Mouse (Mus musculus) bone marrow macrophage, adult 2 months (primary cell): ENCODE results near the gene Tfb1m. TPM values are rescaled to one million over a fixed set of nuclear protein-coding genes. Genes with fewer than 3 reads are reported as not detected.
A peak's percentile ranks its signal among the peaks of the same experiment; 100 is the strongest.

Source experiments
- H3K27ac ChIP-seq: 2 replicates; pipeline ENCODE4 v1.5.1; 2012; ENCODE audit warnings: low read depth, low read length; ENCODE audit not compliant: insufficient read depth
- H3K4me1 ChIP-seq: 2 replicates; pipeline ENCODE4 v1.6.1; 2012; ENCODE audit warnings: low read length; ENCODE audit not compliant: control insufficient read depth, insufficient read depth
- H3K4me3 ChIP-seq: 2 replicates; pipeline ENCODE4 v1.5.1; 2012; ENCODE audit warnings: mild to moderate bottlenecking, low read length, moderate library complexity; ENCODE audit not compliant: insufficient read depth
- CTCF ChIP-seq: IDR thresholded peaks from 2 replicates; pipeline ENCODE4 v1.5.1; 2012; ENCODE audit warnings: low read depth, mild to moderate bottlenecking, low read length, moderate library complexity
- POLR2A ChIP-seq: IDR thresholded peaks from 2 replicates; pipeline ENCODE4 v1.6.1; 2012; ENCODE audit warnings: mild to moderate bottlenecking, low read depth, low read length, borderline replicate concordance
- polyA plus RNA-seq: library from polyadenylated mRNA; stranded (reverse); fragments of >200 nt; gene quantifications from 2 replicates; pipeline ENCODE4 v1.2.4, GENCODE M21; 2012; ENCODE audit not compliant: missing spikeins, insufficient read depth, insufficient read length

Gene Tfb1m
- 6.5 and 7.7 TPM in 2 replicates for polyA plus RNA-seq

DNA sequence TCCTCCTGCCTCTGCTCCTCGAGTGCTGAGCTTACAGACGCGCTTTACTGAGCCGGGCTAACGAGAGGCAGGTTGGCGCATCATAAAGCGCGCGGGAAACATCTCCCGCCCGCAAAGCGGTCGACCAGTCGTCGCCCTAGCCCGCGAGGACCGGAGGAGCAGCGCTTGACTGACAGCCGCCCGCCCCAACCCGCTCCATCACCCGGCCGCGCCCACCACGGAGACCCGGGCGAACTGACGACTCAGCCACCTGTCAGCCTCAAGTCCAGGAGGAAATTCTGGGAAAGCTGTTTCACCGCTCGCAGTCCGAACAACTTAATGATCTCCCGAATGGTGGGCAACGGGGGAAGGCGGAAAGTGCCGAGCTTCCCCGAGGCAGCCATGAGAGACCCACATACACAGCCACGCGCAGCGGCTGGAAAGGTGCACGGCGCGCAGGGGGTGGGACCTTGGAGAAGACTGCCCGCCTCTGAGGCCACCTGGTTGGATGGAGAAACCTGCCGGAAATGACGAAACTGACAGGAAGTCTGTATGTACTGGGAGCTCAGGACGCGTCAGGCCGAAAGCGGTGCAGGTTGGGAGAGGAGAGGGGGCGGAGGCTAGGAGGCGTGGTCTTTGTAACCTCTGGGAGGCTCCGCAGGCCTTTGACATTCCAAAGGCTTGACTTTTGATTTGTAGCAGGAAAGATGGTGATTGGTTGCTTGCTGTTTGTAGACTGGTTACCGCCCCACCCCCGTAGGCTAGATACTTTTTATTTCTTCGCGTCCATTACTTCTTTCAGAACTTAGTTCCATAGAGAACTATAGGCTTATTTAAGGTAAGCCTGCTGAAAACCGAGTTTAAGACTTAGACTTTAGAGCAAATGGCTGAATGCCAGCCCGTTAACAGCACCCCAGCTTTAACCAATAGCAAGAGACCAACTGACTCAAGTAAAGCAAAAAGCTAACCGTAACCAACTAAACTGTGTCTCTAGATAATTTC is at the start of gene Tfb1m:
Tfb1m (minus strand) TSS at position 451 of the 981 bp plus-strand sequence.
- no peak for TF ChIP-seq CTCF
- TF ChIP-seq POLR2A, result no peak
- Histone ChIP-seq H3K4me3 (peak within 1 kb of the TSS; percentile 86), H3K27ac (peak within 1 kb of the TSS; percentile 59), H3K4me1 (peaks cover 7% of the 10 kb centered on the region)

DNA sequence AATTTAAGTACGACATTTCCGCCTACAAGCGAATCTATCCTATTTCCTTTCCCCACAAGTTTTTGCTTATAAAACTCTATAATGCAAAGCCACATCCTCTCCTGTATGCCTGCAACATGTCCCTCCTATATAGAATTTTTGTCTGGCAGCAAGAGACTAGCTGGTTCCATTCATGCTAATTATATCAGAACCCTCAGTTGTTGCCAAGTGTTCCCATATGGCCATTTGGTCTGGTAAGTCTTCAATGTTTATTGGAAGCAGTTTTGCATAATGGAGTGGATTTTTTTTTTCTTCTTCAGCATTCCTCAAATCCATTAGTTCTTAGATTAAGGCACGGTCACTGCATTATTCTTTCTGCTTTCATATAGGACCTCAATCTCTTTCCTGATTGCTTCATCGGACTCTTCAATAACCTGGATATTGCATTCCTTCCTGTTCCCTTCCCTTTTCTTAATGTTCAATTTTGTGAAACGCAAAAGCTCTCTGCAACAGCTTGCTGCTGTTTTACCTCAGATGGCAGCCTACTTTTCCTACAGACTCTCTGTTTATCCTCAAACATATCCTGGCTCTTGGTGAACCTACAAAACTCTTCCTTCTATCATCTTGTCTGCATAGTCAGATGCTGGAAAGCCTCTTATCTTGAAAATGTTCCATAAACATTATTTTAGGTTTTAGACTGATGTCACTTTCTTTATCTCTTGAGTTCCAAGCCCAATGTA is 45.5 kb upstream of the Tfb1m start:
- TF ChIP-seq CTCF, result no peak
- no peak for TF ChIP-seq POLR2A

DNA sequence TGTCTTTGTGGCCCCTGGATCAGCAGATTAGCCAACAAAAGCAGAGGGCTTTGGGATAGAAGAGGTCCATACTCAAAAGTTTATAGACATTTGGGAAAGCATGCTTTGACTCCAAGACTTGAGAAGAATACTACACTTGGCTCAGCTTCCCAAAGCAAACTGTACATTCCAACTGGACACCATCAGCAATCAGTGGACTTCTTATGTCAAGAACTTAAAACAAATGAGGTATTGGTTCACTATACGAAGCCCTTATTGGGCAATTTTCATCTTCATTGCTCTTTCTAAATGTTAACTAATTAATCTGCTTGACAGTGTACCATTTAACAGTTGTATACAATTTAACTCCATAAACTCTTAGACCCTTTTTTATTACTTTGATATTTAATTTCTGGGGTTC is 40.8 kb upstream of the Tfb1m start:
- Histone ChIP-seq H3K4me1 (no peaks in the 10 kb centered on the region), H3K4me3 (no peak overlapping the region), H3K27ac (no peak overlapping the region)
- TF ChIP-seq POLR2A (no peak), CTCF (no peak)

More for the DNA sequence above, 45.5 kb upstream of the Tfb1m start:
- no peaks in the 10 kb centered on the region for H3K4me1 ChIP-seq
- no peak overlapping the region for H3K27ac ChIP-seq
- no peak overlapping the region for H3K4me3 ChIP-seq

- Histone ChIP-seq H3K4me3 (no peak overlapping the region), H3K4me1 (no peaks in the 10 kb centered on the region), H3K27ac (no peak overlapping the region)
- TF ChIP-seq CTCF (no peak), POLR2A (no peak)
Observed at GRCm38 (mm10) chr17:3597866-3598265, 40.3 kb upstream of the Tfb1m start.

DNA sequence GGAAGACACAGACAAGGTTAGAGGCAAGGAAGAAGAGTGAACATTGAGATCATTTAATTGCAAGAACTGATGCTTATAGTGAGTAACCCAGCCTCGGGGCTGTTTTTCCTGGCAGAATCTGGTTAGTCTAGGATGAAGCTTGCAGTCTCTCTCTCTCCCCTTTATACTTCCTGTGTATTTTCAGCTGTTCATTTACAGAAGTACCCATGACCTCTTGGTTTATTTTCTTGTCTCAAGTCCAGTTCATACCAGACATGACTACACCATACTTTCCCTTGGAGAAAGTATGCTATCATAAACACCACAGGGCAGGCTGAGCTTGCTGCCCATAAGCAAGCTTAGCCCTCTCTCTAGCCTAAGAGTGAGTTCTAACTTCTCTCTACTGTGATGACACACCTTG is 39.5 kb upstream of the Tfb1m start:
- Histone ChIP-seq H3K4me1 (no peaks in the 10 kb centered on the region), H3K27ac (no peak overlapping the region), H3K4me3 (no peak overlapping the region)
- TF ChIP-seq CTCF, result no peak
- TF ChIP-seq POLR2A, result no peak

DNA sequence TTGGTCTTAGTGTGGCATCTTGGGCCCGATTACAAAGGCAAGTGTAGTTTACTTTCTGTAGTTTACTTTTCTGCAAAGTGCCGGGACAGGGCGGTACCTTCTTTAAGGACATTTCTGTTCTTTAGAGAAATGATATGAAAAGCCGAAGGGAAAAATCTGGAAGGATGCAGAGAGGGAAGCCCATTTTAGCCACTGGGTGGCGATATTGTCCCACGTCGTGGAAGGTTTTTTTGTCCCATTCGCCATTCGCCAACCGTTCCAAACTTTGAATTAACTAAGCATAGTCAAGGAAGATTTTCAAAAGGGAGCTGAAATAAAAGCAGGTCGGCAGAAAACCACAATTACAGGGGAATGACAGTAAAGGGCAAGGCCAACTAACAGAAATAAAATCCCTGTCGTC is 13.3 kb upstream of the Tfb1m start:
- no peaks in the 10 kb centered on the region for H3K4me1 ChIP-seq
- H3K27ac ChIP-seq, result no peak overlapping the region
- H3K4me3 ChIP-seq, result no peak overlapping the region
- TF ChIP-seq CTCF (peak; percentile 65), POLR2A (no peak)

- TF ChIP-seq POLR2A, result no peak
- TF ChIP-seq CTCF, result no peak
- H3K4me1 ChIP-seq, result peaks cover 5% of the 10 kb centered on the region
- no peak overlapping the region for H3K4me3 ChIP-seq
- no peak overlapping the region for H3K27ac ChIP-seq
Observed at GRCm38 (mm10) chr17:3562405-3562804, 4.8 kb upstream of the Tfb1m start.

DNA sequence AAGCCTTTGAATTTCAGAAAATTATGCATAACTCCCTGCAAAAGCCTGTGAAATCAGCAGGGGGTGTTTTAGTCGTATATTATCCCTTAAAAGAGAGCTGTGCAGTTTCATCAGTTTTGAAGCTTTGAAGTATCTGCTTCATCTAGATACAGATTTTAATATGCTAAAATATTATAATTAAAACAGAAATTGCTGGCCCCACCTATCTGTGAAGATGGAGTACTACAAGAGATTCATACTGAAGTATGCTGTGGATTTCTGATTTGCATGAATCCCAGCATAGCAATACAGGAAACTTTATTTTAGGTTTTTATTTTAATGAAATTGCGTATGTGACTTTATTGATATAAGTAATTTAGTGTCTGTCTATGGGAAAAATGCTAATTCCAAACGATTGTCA is 3.0 kb upstream of the Tfb1m start:
- no peak overlapping the region for H3K27ac ChIP-seq
- H3K4me3 ChIP-seq, result no peak overlapping the region
- H3K4me1 ChIP-seq, result peaks cover 7% of the 10 kb centered on the region
- TF ChIP-seq POLR2A (no peak), CTCF (no peak)

DNA sequence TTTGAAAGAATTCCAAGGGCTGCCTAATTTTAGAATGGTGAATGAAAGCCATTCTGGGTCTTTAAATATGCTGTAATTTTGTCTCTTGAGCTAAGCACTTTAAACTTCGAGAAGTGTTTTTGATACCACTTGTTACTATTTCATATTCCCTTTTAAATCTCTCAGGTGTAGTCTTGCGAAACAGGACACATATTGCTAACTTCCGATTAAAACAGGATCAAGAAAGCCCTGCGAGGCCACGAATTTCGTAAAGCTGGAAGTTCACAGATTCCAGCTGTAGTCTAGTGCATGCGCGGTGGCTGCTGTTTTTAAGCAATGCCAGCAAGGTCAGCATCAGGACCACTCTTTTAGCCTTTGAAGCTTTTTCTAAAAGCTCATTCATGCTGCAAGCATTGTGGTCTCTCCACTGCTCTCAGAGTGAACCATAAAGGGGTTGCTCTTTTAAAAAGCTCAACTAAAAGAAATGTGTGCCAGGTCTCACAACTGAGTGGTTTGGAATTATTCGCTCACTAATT is 832 bp upstream of the Tfb1m start:
- TF ChIP-seq CTCF (no peak), POLR2A (no peak)
- Histone ChIP-seq H3K4me1 (peaks cover 7% of the 10 kb centered on the region), H3K27ac (peak overlapping the region; percentile 59), H3K4me3 (peak overlapping the region; percentile 55)

DNA sequence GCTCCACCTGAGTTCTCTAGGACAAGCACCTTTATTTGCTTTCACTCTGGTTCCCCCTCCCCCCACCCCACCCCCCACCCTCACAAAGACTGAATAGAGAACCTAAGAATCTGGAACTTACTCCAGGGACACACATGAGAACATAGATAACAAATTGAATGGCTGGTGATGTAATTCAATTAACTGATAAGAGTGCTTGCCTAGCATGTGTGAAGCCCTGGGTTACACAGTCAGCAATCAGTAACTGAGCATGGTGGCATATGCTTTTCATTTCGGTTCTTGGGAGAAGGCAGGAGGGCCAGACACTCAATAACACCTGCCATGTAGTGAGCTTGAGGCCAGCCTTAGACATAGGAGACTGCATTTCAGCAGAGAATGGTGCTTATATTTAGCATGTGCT is 1.3 kb downstream of the Tfb1m start:
- H3K27ac ChIP-seq, result no peak overlapping the region
- TF ChIP-seq CTCF, result no peak
- no peak for TF ChIP-seq POLR2A
- H3K4me3 ChIP-seq, result no peak overlapping the region
- H3K4me1 ChIP-seq, result peaks cover 7% of the 10 kb centered on the region
